Mouse (Mus musculus) stomach, embryonic 16.5 days (tissue): ENCODE data around the gene Maml2. TPM values are rescaled to one million over a fixed set of nuclear protein-coding genes. Genes with fewer than 3 reads are reported as not detected.

Experiments
- ATAC-seq: fragments of 200-750 bp; cut with Nextera tagmentation; 2 replicates; pipeline ENCODE4 v1.8.0; 2017; ENCODE audit warnings: moderate number of reproducible peaks, moderate TSS enrichment; ENCODE audit not compliant: insufficient read depth, low FRiP score
- H3K27ac ChIP-seq: fragments of 300-500 bp; sonication (generic); 2 replicates; pipeline ENCODE4 v1.5.1; 2014; ENCODE audit warnings: low read length
- H3K27me3 ChIP-seq: fragments of 300-500 bp; sonication (generic); 2 replicates; pipeline ENCODE4 v1.6.1; 2014; ENCODE audit warnings: low read length, control low read depth, mixed read lengths; ENCODE audit not compliant: control insufficient read depth, insufficient read depth
- H3K36me3 ChIP-seq: fragments of 300-500 bp; sonication (generic); 2 replicates; pipeline ENCODE4 v1.6.1; 2014; ENCODE audit warnings: low read length; ENCODE audit not compliant: control insufficient read depth, insufficient read depth
- H3K4me1 ChIP-seq: fragments of 300-500 bp; sonication (generic); 2 replicates; pipeline ENCODE4 v1.6.1; 2014; ENCODE audit warnings: low read length, control low read depth, mixed read lengths; ENCODE audit not compliant: control insufficient read depth, insufficient read depth
- H3K4me2 ChIP-seq: fragments of 300-500 bp; sonication (generic); 2 replicates; pipeline ENCODE4 v1.6.1; 2014; ENCODE audit warnings: low read depth, low read length, mixed read lengths
- H3K4me3 ChIP-seq: fragments of 300-500 bp; sonication (generic); replicated peaks from 2 replicates; pipeline ENCODE4 v1.5.1; 2014; ENCODE audit warnings: mild to moderate bottlenecking, low read length
- H3K9ac ChIP-seq: fragments of 300-500 bp; sonication (generic); 2 replicates; pipeline ENCODE4 v1.6.1; 2014; ENCODE audit warnings: low read length
- H3K9me3 ChIP-seq: fragments of 300-500 bp; sonication (generic); replicated peaks from 2 replicates; pipeline ENCODE4 v1.6.1; 2016; ENCODE audit warnings: low read length, control low read depth; ENCODE audit not compliant: control insufficient read depth
- WGBS: fragments of 180-500 bp; shearing (Covaris S2); extraction: QIAGEN DNeasy Blood & Tissue Kit; methylation state at CpG from one replicate; pipeline ENCODE4 v1.1.7; 2014; 5-methylcytosine and 5-hydroxymethylcytosine counted together
- polyA plus RNA-seq: library from polyadenylated mRNA; unstranded; fragments of >200 nt; fragmentation: Nextera tagmentation; extraction: Ambion mirVana; gene quantifications from 2 replicates; pipeline ENCODE4 v1.2.1, GENCODE M21; 2015

The Maml2 gene
- polyA plus RNA-seq, 1 experiment from 2014 or later = 8.9 TPM

GRCm38 (mm10) chr9:13523046-13523445 lies 225.3 kb downstream of the Maml2 start:
- ATAC-seq = no peak
- H3K9me3 ChIP-seq = no peaks in the 10 kb centered on the region
- H3K4me1 ChIP-seq = peaks cover 24% of the 10 kb centered on the region
- no peak overlapping the region for H3K4me2 ChIP-seq
- H3K36me3 ChIP-seq = no peaks in the 10 kb centered on the region
- 85% methylated on average over 3 of the region's 3 CpGs for WGBS
- no peak overlapping the region for H3K4me3 ChIP-seq
- H3K27me3 ChIP-seq = no peaks in the 10 kb centered on the region
- H3K27ac ChIP-seq = peak overlapping the region; percentile 52
- H3K9ac ChIP-seq = no peak overlapping the region

GRCm38 (mm10) chr9:13525075-13525474 lies 227.3 kb downstream of the Maml2 start:
- peaks cover 24% of the 10 kb centered on the region for H3K4me1 ChIP-seq
- peak overlapping the region; percentile 76 for H3K27ac ChIP-seq
- 8% methylated on average over 1 of the region's 1 CpGs for WGBS
- H3K4me3 ChIP-seq = no peak overlapping the region
- no peaks in the 10 kb centered on the region for H3K36me3 ChIP-seq
- H3K9me3 ChIP-seq = no peaks in the 10 kb centered on the region
- no peaks in the 10 kb centered on the region for H3K27me3 ChIP-seq
- ATAC-seq = peak; percentile 17; the same call in 1 of the 2 replicates
- no peak overlapping the region for H3K4me2 ChIP-seq
- no peak overlapping the region for H3K9ac ChIP-seq

GRCm38 (mm10) chr9:13525561-13526255 lies 228.0 kb downstream of the Maml2 start:
- Histone ChIP-seq H3K36me3 (no peaks in the 10 kb centered on the region), H3K4me1 (peaks cover 24% of the 10 kb centered on the region), H3K27me3 (no peaks in the 10 kb centered on the region), H3K9ac (no peak overlapping the region), H3K27ac (peak overlapping the region; percentile 76), H3K4me2 (no peak overlapping the region), H3K9me3 (no peaks in the 10 kb centered on the region), H3K4me3 (no peak overlapping the region)
- 50% methylated on average over 5 of the region's 5 CpGs for WGBS
- ATAC-seq = peak; percentile 71; the same call in 1 of the 2 replicates

- H3K27ac ChIP-seq = no peak overlapping the region
- peaks cover 9% of the 10 kb centered on the region for H3K4me1 ChIP-seq
- H3K9ac ChIP-seq = no peak overlapping the region
- H3K9me3 ChIP-seq = peaks cover 5% of the 10 kb centered on the region
- H3K27me3 ChIP-seq = no peaks in the 10 kb centered on the region
- no peak for ATAC-seq
- no peaks in the 10 kb centered on the region for H3K36me3 ChIP-seq
- no peak overlapping the region for H3K4me2 ChIP-seq
- H3K4me3 ChIP-seq = no peak overlapping the region
- 70% methylated on average over 4 of the region's 4 CpGs for WGBS
Observed at GRCm38 (mm10) chr9:13530575-13530974, 232.8 kb downstream of the Maml2 start.

- Histone ChIP-seq H3K27me3 (no peaks in the 10 kb centered on the region), H3K27ac (no peak overlapping the region), H3K4me1 (0 out of 2 replicates have a peak, but pooled peaks cover 9% of the 10 kb centered on the region), H3K36me3 (no peaks in the 10 kb centered on the region), H3K9me3 (peaks cover 5% of the 10 kb centered on the region), H3K4me2 (no peak overlapping the region), H3K9ac (no peak overlapping the region), H3K4me3 (no peak overlapping the region)
- 72% methylated on average over 11 of the region's 11 CpGs for WGBS
- ATAC-seq = no peak
Observed at GRCm38 (mm10) chr9:13533076-13533707, 235.4 kb downstream of the Maml2 start.

GRCm38 (mm10) chr9:13535803-13536202 lies 238.0 kb downstream of the Maml2 start:
- peaks cover 3% of the 10 kb centered on the region; the same call in 1 of the 2 replicates for H3K4me1 ChIP-seq
- H3K4me3 ChIP-seq = no peak overlapping the region
- H3K9ac ChIP-seq = no peak overlapping the region
- no peaks in the 10 kb centered on the region for H3K36me3 ChIP-seq
- H3K27ac ChIP-seq = no peak overlapping the region
- no peak overlapping the region for H3K4me2 ChIP-seq
- H3K9me3 ChIP-seq = peaks cover 5% of the 10 kb centered on the region
- no peaks in the 10 kb centered on the region for H3K27me3 ChIP-seq
- ATAC-seq = no peak
- 72% methylated on average over 5 of the region's 5 CpGs for WGBS

GRCm38 (mm10) chr9:13536419-13537261 lies 238.9 kb downstream of the Maml2 start:
- no peaks in the 10 kb centered on the region for H3K27me3 ChIP-seq
- H3K27ac ChIP-seq = no peak overlapping the region
- no peak overlapping the region for H3K9ac ChIP-seq
- ATAC-seq = no peak
- no peak overlapping the region for H3K4me3 ChIP-seq
- H3K4me1 ChIP-seq = peaks cover 3% of the 10 kb centered on the region; the same call in 1 of the 2 replicates
- no peaks in the 10 kb centered on the region for H3K36me3 ChIP-seq
- WGBS = 44% methylated on average over 12 of the region's 12 CpGs
- 0 out of 2 replicates have a peak overlapping the region, but pooled peaks have one; percentile 1 for H3K4me2 ChIP-seq
- peaks cover 5% of the 10 kb centered on the region for H3K9me3 ChIP-seq

GRCm38 (mm10) chr9:13538200-13538599 lies 240.4 kb downstream of the Maml2 start:
- Histone ChIP-seq H3K4me2 (no peak overlapping the region), H3K27me3 (no peaks in the 10 kb centered on the region), H3K36me3 (no peaks in the 10 kb centered on the region), H3K4me1 (peaks cover 3% of the 10 kb centered on the region; the same call in 1 of the 2 replicates), H3K4me3 (no peak overlapping the region), H3K27ac (no peak overlapping the region), H3K9ac (no peak overlapping the region), H3K9me3 (peaks cover 5% of the 10 kb centered on the region)
- WGBS = 62% methylated on average over 7 of the region's 7 CpGs
- ATAC-seq = no peak
